24 mouse cellular contexts compared by ENCODE assay signal in the genomic region with DNA sequence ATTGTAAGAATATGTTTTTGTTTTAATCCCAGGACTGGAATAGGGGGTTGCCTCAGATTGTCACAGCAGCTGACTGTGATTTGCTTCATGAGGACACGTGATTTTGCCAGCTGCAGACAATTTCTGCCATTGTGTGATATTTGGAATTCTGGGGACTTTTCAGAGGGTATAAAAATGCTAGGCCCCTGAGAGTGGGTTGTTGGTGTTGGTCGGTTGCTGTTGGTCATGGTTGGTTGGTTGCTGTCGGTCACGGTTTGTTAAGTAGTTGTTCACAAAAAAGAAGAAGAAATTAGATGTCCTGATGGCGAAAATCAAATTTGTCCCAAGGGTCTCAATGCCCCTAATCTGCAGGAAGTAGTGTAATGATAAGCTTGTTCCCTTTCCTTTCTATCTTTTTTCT. TPM values are rescaled to one million over a fixed set of nuclear protein-coding genes. Genes with fewer than 3 reads are reported as not detected.
A peak's percentile ranks its signal among the peaks of the same experiment; 100 is the strongest.
DNase-seq lines count a peak whose midpoint lies in the region; ATAC-seq and TF ChIP-seq lines count a peak whose summit lies in the region.
"Had no signal": no experiment of that assay in that cellular context is flagged by ENCODE, and none has a peak within 500 bp of the region (broad histone marks: within the 10 kb centered on the region; RNA-seq: fewer than 3 reads in every experiment).

No protein-coding gene starts in this region.

- no peaks in the 10 kb centered on the region for H3K27me3 ChIP-seq in heart, embryonic 12.5 days (replicated peaks)
- H3K27me3 ChIP-seq in midbrain, embryonic 11.5 days (ENCODE audit: control insufficient read depth, insufficient read depth, low read length): no peaks in the 10 kb centered on the region
- H3K27me3 ChIP-seq in midbrain, postnatal 0 days (ENCODE audit: insufficient read depth, low read length): no peaks in the 10 kb centered on the region
- H3K27me3 ChIP-seq in CH12.LX (replicated peaks): no peaks in the 10 kb centered on the region
- H3K27me3 ChIP-seq in forebrain, embryonic 10.5 days (ENCODE audit: poor library complexity, severe bottlenecking): no peaks in the 10 kb centered on the region
- H3K27me3 ChIP-seq: hindbrain, embryonic 13.5 days; intestine, embryonic 15.5 days; Patski had no signal

- no peak for TF ChIP-seq EP300 in CH12.LX (IDR thresholded peaks at IDR 0.05; ENCODE audit: low read length)

- no peaks in the 10 kb centered on the region for H3K9me3 ChIP-seq in heart, embryonic 12.5 days (replicated peaks)
- no peaks in the 10 kb centered on the region for H3K9me3 ChIP-seq in midbrain, embryonic 11.5 days (ENCODE audit: control insufficient read depth, low read length)
- no peaks in the 10 kb centered on the region for H3K9me3 ChIP-seq in midbrain, postnatal 0 days (ENCODE audit: low read length)
- H3K9me3 ChIP-seq in CH12.LX (replicated peaks; ENCODE audit: low read length): no peaks in the 10 kb centered on the region
- H3K9me3 ChIP-seq in forebrain, embryonic 10.5 days: no peaks in the 10 kb centered on the region
- H3K9me3 ChIP-seq: hindbrain, embryonic 10.5 days; hindbrain, embryonic 13.5 days; intestine, embryonic 15.5 days had no signal

- no peaks in the 10 kb centered on the region for H3K79me2 ChIP-seq in CH12.LX (replicated peaks; ENCODE audit: control insufficient read depth, extremely low read depth, insufficient read depth, poor library complexity, severe bottlenecking)

- H3K4me3 ChIP-seq in heart, embryonic 12.5 days: no peak overlapping the region
- H3K4me3 ChIP-seq in midbrain, embryonic 11.5 days (ENCODE audit: low read depth, low read length): no peak overlapping the region
- H3K4me3 ChIP-seq in midbrain, postnatal 0 days (ENCODE audit: low read depth, low read length): no peak overlapping the region
- no peak overlapping the region for H3K4me3 ChIP-seq in CH12.LX (replicated peaks in 1 of 3; ENCODE audit: low read depth in 2 of 3, low read length in 2 of 3, poor library complexity in 1 of 3)
- no peak overlapping the region for H3K4me3 ChIP-seq in forebrain, embryonic 10.5 days
- H3K4me3 ChIP-seq: hindbrain, embryonic 10.5 days; hindbrain, embryonic 13.5 days; intestine, embryonic 15.5 days had no signal

- peaks cover 4% of the 10 kb centered on the region; the same call in 1 of the 2 replicates for H3K4me1 ChIP-seq in heart, embryonic 12.5 days (replicated peaks)
- H3K4me1 ChIP-seq in midbrain, embryonic 11.5 days (ENCODE audit: control insufficient read depth, insufficient read depth, low read length): no peaks in the 10 kb centered on the region
- no peaks in the 10 kb centered on the region for H3K4me1 ChIP-seq in midbrain, postnatal 0 days (ENCODE audit: insufficient read depth, low read length)
- H3K4me1 ChIP-seq in CH12.LX (ENCODE audit: control insufficient read depth in 1 of 2, insufficient read depth in 2 of 2): peaks cover 2 to 51% of the 10 kb centered on the region in 2 experiments; a peak in 3 of 4 replicates
- no peaks in the 10 kb centered on the region for H3K4me1 ChIP-seq in forebrain, embryonic 10.5 days
- H3K4me1 ChIP-seq: hindbrain, embryonic 13.5 days; intestine, embryonic 15.5 days had no signal

- H3K4me2 ChIP-seq in heart, embryonic 12.5 days: no peak overlapping the region
- no peak overlapping the region for H3K4me2 ChIP-seq in midbrain, embryonic 11.5 days
- H3K4me2 ChIP-seq in midbrain, postnatal 0 days (ENCODE audit: low read depth, low read length, poor library complexity, severe bottlenecking): no peak overlapping the region
- H3K4me2 ChIP-seq in CH12.LX (ENCODE audit: insufficient read depth, low read depth, poor library complexity, severe bottlenecking): no peak overlapping the region
- H3K4me2 ChIP-seq: hindbrain, embryonic 13.5 days; intestine, embryonic 15.5 days had no signal

- TF ChIP-seq CTCF in midbrain, postnatal 0 days (IDR thresholded peaks at IDR 0.05): no peak
- TF ChIP-seq CTCF in CH12.LX (conservative IDR thresholded peaks at IDR 0.05 in 1 of 2, IDR thresholded peaks at IDR 0.05 in 1 of 2; ENCODE audit: low read depth in 2 of 2, low read length in 2 of 2): no peak

- no peak overlapping the region for H3K9ac ChIP-seq in heart, embryonic 12.5 days
- no peak overlapping the region for H3K9ac ChIP-seq in midbrain, embryonic 11.5 days (ENCODE audit: low read length)
- no peak overlapping the region for H3K9ac ChIP-seq in midbrain, postnatal 0 days (replicated peaks; ENCODE audit: low read length, poor library complexity, severe bottlenecking)
- no peak overlapping the region for H3K9ac ChIP-seq in CH12.LX (ENCODE audit: insufficient read depth, low read depth)
- H3K9ac ChIP-seq: forebrain, postnatal 0 days; hindbrain, embryonic 13.5 days; intestine, embryonic 15.5 days had no signal

- no peak for TF ChIP-seq RAD21 in CH12.LX (IDR thresholded peaks at IDR 0.05; ENCODE audit: low read depth, low read length)

- dilution Hi-C loops in CH12.LX (cut with MboI; ENCODE audit: extremely low pct_ligation_motif_present, extremely low pct_unique_long_range_greater_than_20kb, low sequenced_read_pairs): no loop called here

- peaks cover 10% of the 10 kb centered on the region for H3K36me3 ChIP-seq in heart, embryonic 12.5 days
- H3K36me3 ChIP-seq in midbrain, embryonic 11.5 days (ENCODE audit: control insufficient read depth, insufficient read depth, low read length): no peaks in the 10 kb centered on the region
- no peaks in the 10 kb centered on the region for H3K36me3 ChIP-seq in midbrain, postnatal 0 days (ENCODE audit: insufficient read depth, low read length)
- H3K36me3 ChIP-seq in CH12.LX (replicated peaks in 1 of 2; ENCODE audit: control insufficient read depth in 1 of 2, insufficient read depth in 1 of 2, low read length in 1 of 2): peaks cover 6 to 38% of the 10 kb centered on the region in 2 experiments
- H3K36me3 ChIP-seq in forebrain, embryonic 10.5 days (replicated peaks): no peaks in the 10 kb centered on the region
- H3K36me3 ChIP-seq: hindbrain, embryonic 10.5 days; hindbrain, embryonic 13.5 days; intestine, embryonic 15.5 days had no signal

- no peak for TF ChIP-seq POLR2A in CH12.LX (IDR thresholded peaks at IDR 0.05; ENCODE audit: low read depth, low read length)

- 73% methylated on average over 5 of the region's 5 CpGs for WGBS in heart, embryonic 12.5 days
- 53% methylated on average over 5 of the region's 5 CpGs for WGBS in midbrain, embryonic 11.5 days
- 51% methylated on average over 5 of the region's 5 CpGs for WGBS in midbrain, postnatal 0 days
- WGBS in forebrain, embryonic 10.5 days: 76% methylated on average over 5 of the region's 5 CpGs

- H3K27ac ChIP-seq in heart, embryonic 12.5 days (ENCODE audit: poor library complexity, severe bottlenecking): 0 out of 2 replicates have a peak overlapping the region, but pooled peaks have one; percentile 39
- no peak overlapping the region for H3K27ac ChIP-seq in midbrain, embryonic 11.5 days (ENCODE audit: low read depth, low read length)
- no peak overlapping the region for H3K27ac ChIP-seq in midbrain, postnatal 0 days (ENCODE audit: low read depth, low read length)
- no peak overlapping the region for H3K27ac ChIP-seq in CH12.LX (ENCODE audit: insufficient read depth, low read depth)
- no peak overlapping the region for H3K27ac ChIP-seq in forebrain, embryonic 10.5 days
- H3K27ac ChIP-seq: hindbrain, embryonic 10.5 days; hindbrain, embryonic 13.5 days; intestine, embryonic 15.5 days had no signal

- no peak for DNase-seq in heart, adult 18-20 months
- DNase-seq in midbrain, embryonic 11.5 days (ENCODE audit: low spot score, missing footprints): peak; percentile 21
- DNase-seq in midbrain, postnatal 0 days (ENCODE audit: low spot score): no peak
- no peak for DNase-seq in CH12.LX (ENCODE audit: extremely low read depth)
- DNase-seq in forebrain, embryonic 10.5 days (ENCODE audit: extremely low spot score, low spot score): no peak
- DNase-seq: adrenal gland, postnatal 10 days; adrenal gland, postnatal 36 days; cerebellum, adult 18-20 months; cerebellum, adult 9-10 months; cerebellum, postnatal 14 days; forebrain, postnatal 0 days; gastrocnemius, postnatal 25 days; heart, postnatal 10 days; heart, postnatal 36 days; kidney, adult 11 months had no signal

- in situ Hi-C loops in CH12.LX (cut with MboI; ENCODE audit: low pct_ligation_motif_present, low pct_unique_long_range_greater_than_20kb, low sequenced_read_pairs): no loop called here

- ATAC-seq in heart, embryonic 12.5 days (ENCODE audit: insufficient number of reproducible peaks, low FRiP score): no peak
- ATAC-seq in midbrain, embryonic 11.5 days (ENCODE audit: low FRiP score): no peak
- ATAC-seq in midbrain, postnatal 0 days (ENCODE audit: low FRiP score): no peak
- no peak for ATAC-seq in granulocyte monocyte progenitor cell, adult 5-6 weeks (replicated peaks; ENCODE audit: poor library complexity, severe bottlenecking)
- ATAC-seq: CD4-positive, CD25-positive, alpha-beta regulatory T cell, adult 4 months; forebrain, embryonic 14.5 days; forebrain, postnatal 0 days; hindbrain, embryonic 16.5 days; intestine, embryonic 15.5 days; Patski had no signal

TF ChIP-seq in CH12.LX, 34 proteins besides CTCF, POLR2A, EP300 and RAD21:
- TF ChIP-seq TCF12 (IDR thresholded peaks at IDR 0.05; ENCODE audit: low read depth, low read length) (no peak), SMC3 (IDR thresholded peaks at IDR 0.05; ENCODE audit: low read depth, low read length) (no peak), CHD2 (IDR thresholded peaks at IDR 0.05; ENCODE audit: low read length) (no peak), MEF2A (IDR thresholded peaks at IDR 0.05; ENCODE audit: borderline replicate concordance, low read depth, low read length) (no peak), RCOR1 (conservative IDR thresholded peaks at IDR 0.05; ENCODE audit: low read depth, low read length) (no peak), BHLHE40 (IDR thresholded peaks at IDR 0.05; ENCODE audit: low read depth, low read length) (peak; percentile 35; the same call in 1 of the 2 replicates), ZNF384 (IDR thresholded peaks at IDR 0.05; ENCODE audit: low read depth, low read length) (no peak), UBTF (IDR thresholded peaks at IDR 0.05; ENCODE audit: low read depth, low read length) (no peak)
TF ChIP-seq in CH12.LX: peak in this region for 1.

RNA-seq across cellular contexts. Expression of a gene that starts 40.8 kb away (rescaled TPM):
- polyA plus RNA-seq in heart, embryonic 12.5 days (2016; fragmentation: Nextera tagmentation; extraction: Ambion mirVana): 17.1 TPM in 2 replicates
- 10 to 100 TPM; 15.0 to 16.8 TPM for total RNA-seq in heart, adult 18-20 months (2021)
- polyA plus RNA-seq in midbrain, embryonic 11.5 days (2014; fragmentation: Nextera tagmentation; extraction: Ambion mirVana): 3.3 and 4.5 TPM in 2 replicates
- total RNA-seq in midbrain, postnatal 0 days (2014; rRNA removed): 3.9 and 5.4 TPM in 2 replicates
- polyA plus RNA-seq in midbrain, postnatal 0 days (2015; fragmentation: Nextera tagmentation; extraction: Ambion mirVana): 2.3 TPM in 2 replicates
- total RNA-seq in CH12.LX (2012; rRNA removed) (7.9 and 11.4 TPM in 2 replicates), CH12.LX (2014; rRNA removed) (20.1 and 21.5 TPM in 2 replicates)
- 25.6 and 25.9 TPM in 2 replicates for polyA plus RNA-seq in CH12.LX (2012; ENCODE audit: insufficient read length, low read depth)
- total RNA-seq in granulocyte monocyte progenitor cell, adult 5-6 weeks (2014; fragmentation: Nextera tagmentation): 36.0 and 42.9 TPM in 2 replicates
- 33.9 and 39.8 TPM in 2 replicates for total RNA-seq in granulocyte monocyte progenitor cell, adult 5-6 weeks (2017)
- polyA plus RNA-seq in forebrain, embryonic 10.5 days (2016; fragmentation: Nextera tagmentation; extraction: Ambion mirVana): 2.0 and 2.5 TPM in 2 replicates
